Mouse (Mus musculus) limb, embryonic 15.5 days (tissue): Measurements from ENCODE around the gene Ncor2. TPM values are rescaled to one million over a fixed set of nuclear protein-coding genes. Genes with fewer than 3 reads are reported as not detected.

Experiments used
- ATAC-seq: fragments of 200-750 bp; cut with Nextera tagmentation; 2 replicates; pipeline ENCODE4 v1.8.0; 2017; ENCODE audit warnings: low read depth, moderate TSS enrichment; ENCODE audit not compliant: insufficient number of reproducible peaks, low FRiP score, low TSS enrichment
- H3K27ac ChIP-seq: fragments of 300-500 bp; sonication (generic); 2 replicates; pipeline ENCODE4 v1.5.1; 2015; ENCODE audit warnings: moderate library complexity, mild to moderate bottlenecking, inconsistent platforms
- H3K27me3 ChIP-seq: fragments of 300-500 bp; sonication (generic); 2 replicates; pipeline ENCODE4 v1.6.1; 2015; ENCODE audit warnings: inconsistent platforms
- H3K36me3 ChIP-seq: fragments of 300-500 bp; sonication (generic); 2 replicates; pipeline ENCODE4 v1.6.1; 2015; ENCODE audit warnings: inconsistent platforms
- H3K4me1 ChIP-seq: fragments of 300-500 bp; sonication (generic); 2 replicates; pipeline ENCODE4 v1.6.1; 2015; ENCODE audit warnings: inconsistent platforms
- H3K4me2 ChIP-seq: fragments of 300-500 bp; sonication (generic); 2 replicates; pipeline ENCODE4 v1.6.1; 2015; ENCODE audit warnings: mild to moderate bottlenecking, inconsistent platforms
- H3K4me3 ChIP-seq: fragments of 300-500 bp; sonication (generic); 2 replicates; pipeline ENCODE4 v1.5.1; 2015; ENCODE audit warnings: mild to moderate bottlenecking, inconsistent platforms
- H3K9ac ChIP-seq: fragments of 300-500 bp; sonication (generic); 2 replicates; pipeline ENCODE4 v1.6.1; 2015; ENCODE audit warnings: inconsistent platforms
- H3K9me3 ChIP-seq: fragments of 300-500 bp; sonication (generic); 2 replicates; pipeline ENCODE4 v1.6.1; 2016; ENCODE audit warnings: inconsistent platforms
- WGBS: fragments of 180-500 bp; shearing (Covaris S2); methylation state at CpG from one replicate; pipeline ENCODE4 v1.1.7; 2015; 5-methylcytosine and 5-hydroxymethylcytosine counted together
- polyA plus RNA-seq: library from polyadenylated mRNA; unstranded; fragments of >200 nt; fragmentation: Nextera tagmentation; extraction: Ambion mirVana; gene quantifications from 2 replicates; pipeline ENCODE4 v1.2.1, GENCODE M21; 2015

Ncor2 gene
- polyA plus RNA-seq, 1 experiment from 2014 or later, result 32.7 TPM

GRCm38 (mm10) chr5:125117238-125117637 lies 61.8 kb downstream of the Ncor2 start:
- no peaks in the 10 kb centered on the region for H3K27me3 ChIP-seq
- H3K36me3 ChIP-seq, result peaks cover 70% of the 10 kb centered on the region
- WGBS, result 84% methylated on average over 5 of the region's 5 CpGs
- H3K9me3 ChIP-seq, result no peaks in the 10 kb centered on the region
- H3K4me1 ChIP-seq, result peaks cover 56% of the 10 kb centered on the region
- H3K27ac ChIP-seq, result no peak overlapping the region
- no peak for ATAC-seq
- H3K4me2 ChIP-seq, result no peak overlapping the region
- H3K4me3 ChIP-seq, result no peak overlapping the region
- no peak overlapping the region for H3K9ac ChIP-seq

DNA sequence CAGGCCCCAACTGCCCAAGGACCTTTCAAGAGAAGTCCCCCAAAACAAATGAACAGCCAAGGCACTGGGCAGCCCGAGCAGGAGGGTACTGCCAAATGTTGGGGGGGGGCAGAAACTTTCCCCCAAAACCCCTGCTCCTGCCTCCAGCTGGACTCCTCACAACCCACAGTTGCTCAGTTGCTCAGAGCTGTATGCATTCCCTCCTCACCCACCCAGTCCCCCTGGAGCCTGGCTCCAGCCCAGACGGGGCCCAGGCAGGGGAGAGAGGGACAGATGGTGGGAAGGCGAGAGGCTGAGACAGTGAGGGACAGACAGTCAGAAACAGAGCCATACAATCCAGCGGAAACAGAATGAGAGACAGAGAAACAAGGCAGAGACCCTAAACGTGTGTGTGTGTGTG lies 66.0 kb downstream of the Ncor2 start:
- 31% methylated on average over 5 of the region's 5 CpGs for WGBS
- H3K9me3 ChIP-seq, result no peaks in the 10 kb centered on the region

GRCm38 (mm10) chr5:125112588-125112987 lies 66.4 kb downstream of the Ncor2 start:
- Histone ChIP-seq H3K36me3 (peaks cover 59% of the 10 kb centered on the region), H3K4me1 (peaks cover 57% of the 10 kb centered on the region), H3K4me3 (no peak overlapping the region), H3K9me3 (no peaks in the 10 kb centered on the region), H3K4me2 (no peak overlapping the region), H3K27ac (peak overlapping the region; percentile 85), H3K9ac (no peak overlapping the region), H3K27me3 (no peaks in the 10 kb centered on the region)
- WGBS, result 68% methylated on average over 1 of the region's 1 CpGs
- peak; percentile 25; the same call in 1 of the 2 replicates for ATAC-seq

More for the DNA sequence above, 66.0 kb downstream of the Ncor2 start:
- no peak overlapping the region for H3K9ac ChIP-seq
- peaks cover 58% of the 10 kb centered on the region for H3K4me1 ChIP-seq
- H3K27me3 ChIP-seq, result no peaks in the 10 kb centered on the region
- no peak; the same call in 1 of the 2 replicates for ATAC-seq
- no peak overlapping the region for H3K4me2 ChIP-seq
- H3K36me3 ChIP-seq, result peaks cover 59% of the 10 kb centered on the region
- peak overlapping the region; percentile 85 for H3K27ac ChIP-seq
- H3K4me3 ChIP-seq, result no peak overlapping the region

DNA sequence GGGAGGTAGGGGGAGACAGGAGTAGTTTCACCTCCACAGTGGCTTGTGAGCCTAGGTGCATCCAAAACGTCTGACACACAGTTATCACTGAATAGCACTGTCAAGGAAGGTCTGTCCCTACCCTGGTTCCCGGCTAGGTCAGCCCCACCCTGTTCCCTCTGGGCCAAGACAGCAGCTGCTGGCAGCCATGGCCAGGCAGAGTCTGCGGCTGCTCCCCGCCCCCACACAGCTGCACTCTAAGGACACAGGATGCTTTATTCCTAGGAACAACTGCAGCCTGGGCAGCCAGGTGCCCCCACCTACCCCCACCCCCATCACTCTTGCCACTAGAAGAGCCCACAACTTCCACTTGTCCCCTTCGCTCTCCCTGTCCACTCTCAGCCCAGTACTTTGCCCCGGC lies 67.9 kb downstream of the Ncor2 start:
- peaks cover 64% of the 10 kb centered on the region for H3K4me1 ChIP-seq
- H3K4me2 ChIP-seq, result no peak overlapping the region
- H3K27ac ChIP-seq, result peak overlapping the region; percentile 85; the same call in 1 of the 2 replicates
- H3K36me3 ChIP-seq, result peaks cover 50% of the 10 kb centered on the region
- 0 out of 2 replicates have a peak, but pooled peaks have one; percentile 37 for ATAC-seq
- H3K27me3 ChIP-seq, result no peaks in the 10 kb centered on the region
- H3K9ac ChIP-seq, result no peak overlapping the region
- H3K4me3 ChIP-seq, result no peak overlapping the region
- no peaks in the 10 kb centered on the region for H3K9me3 ChIP-seq
- 42% methylated on average over 6 of the region's 6 CpGs for WGBS

- Histone ChIP-seq H3K9ac (no peak overlapping the region), H3K4me1 (peaks cover 68% of the 10 kb centered on the region), H3K4me3 (no peak overlapping the region), H3K36me3 (peaks cover 50% of the 10 kb centered on the region), H3K4me2 (no peak overlapping the region), H3K27me3 (no peaks in the 10 kb centered on the region), H3K27ac (0 out of 2 replicates have a peak overlapping the region, but pooled peaks have one; percentile 85), H3K9me3 (no peaks in the 10 kb centered on the region)
- 39% methylated on average over 3 of the region's 3 CpGs for WGBS
- ATAC-seq, result no peak
These were observed 68.3 kb downstream of the Ncor2 start for GRCm38 (mm10) chr5:125110722-125111121.

DNA sequence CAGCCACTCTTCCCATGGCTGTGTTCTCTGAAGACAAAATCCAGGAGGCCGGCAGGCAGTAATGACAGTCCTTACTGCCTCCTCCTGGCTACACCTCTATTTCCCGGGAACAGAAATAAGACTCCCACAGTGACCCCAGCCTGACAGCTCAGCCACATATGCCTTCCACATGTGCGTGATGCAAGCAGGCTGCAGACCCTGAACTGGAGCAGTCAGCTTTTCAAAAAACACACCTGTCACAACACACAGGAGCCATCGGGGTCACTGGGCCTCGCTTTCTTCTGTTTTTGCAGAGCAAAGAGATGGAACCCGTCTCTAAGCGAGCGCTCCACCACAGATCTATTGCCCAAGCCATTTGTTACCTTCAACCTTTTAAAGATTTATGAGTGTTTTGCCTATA lies 68.8 kb downstream of the Ncor2 start:
- H3K9me3 ChIP-seq, result no peaks in the 10 kb centered on the region
- H3K27me3 ChIP-seq, result no peaks in the 10 kb centered on the region
- no peak overlapping the region for H3K9ac ChIP-seq
- H3K4me3 ChIP-seq, result no peak overlapping the region
- H3K4me2 ChIP-seq, result no peak overlapping the region
- ATAC-seq, result no peak
- H3K36me3 ChIP-seq, result peaks cover 50% of the 10 kb centered on the region
- 0 out of 2 replicates have a peak overlapping the region, but pooled peaks have one; percentile 85 for H3K27ac ChIP-seq
- H3K4me1 ChIP-seq, result peaks cover 72% of the 10 kb centered on the region
- WGBS, result 52% methylated on average over 8 of the region's 8 CpGs

GRCm38 (mm10) chr5:125107011-125107651 lies 71.9 kb downstream of the Ncor2 start:
- no peaks in the 10 kb centered on the region for H3K27me3 ChIP-seq
- H3K4me3 ChIP-seq, result no peak overlapping the region
- H3K27ac ChIP-seq, result no peak overlapping the region
- peaks cover 70% of the 10 kb centered on the region for H3K36me3 ChIP-seq
- H3K4me2 ChIP-seq, result no peak overlapping the region
- no peak for ATAC-seq
- peaks cover 77% of the 10 kb centered on the region for H3K4me1 ChIP-seq
- no peaks in the 10 kb centered on the region for H3K9me3 ChIP-seq
- H3K9ac ChIP-seq, result no peak overlapping the region
- 59% methylated on average over 11 of the region's 11 CpGs for WGBS

GRCm38 (mm10) chr5:125106191-125106590 lies 72.8 kb downstream of the Ncor2 start:
- 75% methylated on average over 16 of the region's 16 CpGs for WGBS
- ATAC-seq, result no peak
- Histone ChIP-seq H3K27me3 (no peaks in the 10 kb centered on the region), H3K36me3 (peaks cover 79% of the 10 kb centered on the region), H3K4me2 (no peak overlapping the region), H3K4me1 (peaks cover 68% of the 10 kb centered on the region), H3K9ac (no peak overlapping the region), H3K27ac (peak overlapping the region; percentile 50; the same call in 1 of the 2 replicates), H3K4me3 (no peak overlapping the region), H3K9me3 (no peaks in the 10 kb centered on the region)

DNA sequence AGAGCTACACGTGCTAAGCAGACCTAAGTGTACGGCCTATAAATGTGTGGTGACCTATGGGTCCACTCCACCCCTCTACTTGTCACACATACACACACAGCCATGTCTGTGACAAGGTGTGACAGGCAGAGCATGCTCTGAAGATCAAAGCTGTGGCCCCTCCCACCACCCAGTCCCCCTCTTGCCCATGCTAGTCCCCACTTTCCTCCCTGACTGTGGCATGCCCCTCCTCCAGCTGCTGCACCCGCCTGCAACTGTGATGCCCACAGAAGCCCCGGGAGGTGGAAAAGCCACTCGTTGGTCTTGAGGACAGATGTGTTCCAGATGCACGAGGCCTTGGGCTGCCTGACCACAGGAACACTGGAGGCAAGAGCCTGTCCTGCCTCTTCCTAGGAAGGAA lies 74.2 kb downstream of the Ncor2 start:
- no peaks in the 10 kb centered on the region for H3K9me3 ChIP-seq
- no peaks in the 10 kb centered on the region for H3K27me3 ChIP-seq
- peaks cover 54% of the 10 kb centered on the region for H3K4me1 ChIP-seq
- ATAC-seq, result no peak
- H3K9ac ChIP-seq, result no peak overlapping the region
- H3K27ac ChIP-seq, result peak overlapping the region; percentile 30; the same call in 1 of the 2 replicates
- WGBS, result 45% methylated on average over 6 of the region's 6 CpGs
- peaks cover 85% of the 10 kb centered on the region for H3K36me3 ChIP-seq
- H3K4me2 ChIP-seq, result no peak overlapping the region
- no peak overlapping the region for H3K4me3 ChIP-seq

DNA sequence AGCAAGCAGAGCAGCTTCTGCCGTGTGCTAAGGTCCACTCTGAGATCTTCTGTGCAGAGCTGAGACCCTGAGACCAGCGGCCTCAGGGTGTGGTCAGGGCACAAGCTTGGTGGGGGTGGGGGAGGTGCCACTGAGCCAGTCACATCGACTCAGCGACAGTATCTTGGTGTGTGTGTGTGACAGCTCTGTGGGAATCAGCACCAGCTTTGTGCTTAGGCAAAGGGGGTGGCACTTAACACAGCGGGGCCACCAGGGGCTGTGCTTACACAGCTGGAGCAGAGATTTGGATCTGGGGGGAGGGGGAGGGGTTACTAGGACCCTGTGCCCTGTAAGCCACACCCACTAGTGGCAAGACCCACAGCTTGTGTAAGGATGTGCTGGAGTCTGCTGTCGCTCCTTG lies 75.6 kb downstream of the Ncor2 start:
- Histone ChIP-seq H3K9me3 (no peaks in the 10 kb centered on the region), H3K4me1 (peaks cover 49% of the 10 kb centered on the region), H3K9ac (no peak overlapping the region), H3K27ac (peak overlapping the region; percentile 76), H3K4me3 (no peak overlapping the region), H3K36me3 (peaks cover 86% of the 10 kb centered on the region), H3K4me2 (no peak overlapping the region), H3K27me3 (no peaks in the 10 kb centered on the region)
- 40% methylated on average over 6 of the region's 6 CpGs for WGBS
- no peak for ATAC-seq

- Histone ChIP-seq H3K9ac (no peak overlapping the region), H3K27me3 (no peaks in the 10 kb centered on the region), H3K27ac (peak overlapping the region; percentile 76), H3K4me1 (peaks cover 49% of the 10 kb centered on the region), H3K36me3 (peaks cover 86% of the 10 kb centered on the region), H3K4me2 (no peak overlapping the region), H3K9me3 (no peaks in the 10 kb centered on the region), H3K4me3 (no peak overlapping the region)
- 0 out of 2 replicates have a peak, but pooled peaks have one; percentile 0 for ATAC-seq
- WGBS, result 36% methylated on average over 7 of the region's 7 CpGs
These were observed 76.1 kb downstream of the Ncor2 start for GRCm38 (mm10) chr5:125102907-125103306.

DNA sequence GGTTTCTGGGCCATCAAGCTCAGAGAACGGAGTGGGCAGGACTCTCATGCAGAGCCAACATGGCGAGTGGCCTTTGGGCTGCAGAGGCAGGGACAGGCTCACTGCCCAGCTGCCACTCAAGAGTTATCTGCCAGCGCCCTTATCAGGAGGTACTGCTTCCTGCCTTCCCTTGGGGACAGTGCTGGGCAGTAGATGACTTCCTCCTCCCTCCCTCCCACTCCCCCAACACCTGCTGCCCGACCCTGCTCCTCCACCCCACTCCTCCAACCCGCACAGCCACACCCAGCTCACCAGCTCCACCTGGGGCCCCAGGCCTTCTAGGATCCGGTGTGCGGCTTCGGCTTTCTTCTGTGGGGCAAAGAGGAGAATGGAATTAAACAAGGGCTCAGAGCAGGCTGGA lies 76.7 kb downstream of the Ncor2 start:
- H3K27ac ChIP-seq, result peak overlapping the region; percentile 76
- peaks cover 86% of the 10 kb centered on the region for H3K36me3 ChIP-seq
- H3K9me3 ChIP-seq, result no peaks in the 10 kb centered on the region
- no peak overlapping the region for H3K4me3 ChIP-seq
- 71% methylated on average over 8 of the region's 8 CpGs for WGBS
- no peaks in the 10 kb centered on the region for H3K27me3 ChIP-seq
- H3K9ac ChIP-seq, result no peak overlapping the region
- H3K4me1 ChIP-seq, result peaks cover 46% of the 10 kb centered on the region
- no peak overlapping the region for H3K4me2 ChIP-seq
- no peak for ATAC-seq
